Mouse (Mus musculus) cortical plate, adult 2 months (tissue): ENCODE data around the gene Taf12.

ENCODE experiments used
- CTCF ChIP-seq: fragments of 200-500 bp; IDR thresholded peaks from 2 replicates; pipeline ENCODE4 v1.5.1; 2011; ENCODE audit warnings: mild to moderate bottlenecking, control low read depth, low read length; ENCODE audit not compliant: insufficient read depth; ENCODE audit errors: extremely low read depth
- POLR2A ChIP-seq: fragments of 200-500 bp; IDR thresholded peaks from 2 replicates; pipeline ENCODE4 v1.6.1; 2011; ENCODE audit warnings: mild to moderate bottlenecking, low read length, control low read depth; ENCODE audit not compliant: insufficient read depth; ENCODE audit errors: extremely low read depth

GRCm38 (mm10) chr4:132326481-132326880, 52.3 kb downstream of the Taf12 start:
- TF ChIP-seq CTCF, result no peak
- no peak for TF ChIP-seq POLR2A
